Mouse (Mus musculus) kidney, embryonic 16.5 days (tissue): ENCODE measurements at regions not wholly inside any gene's neighbourhood (a gene's known extent, or its start where the extent isn't known, plus 50 kb on each side); places are given as distances from the start of the nearest gene placed in this dataset.

ENCODE experiments used
- ATAC-seq: fragments of 200-750 bp; cut with Nextera tagmentation; 2 replicates; pipeline ENCODE4 v1.8.0; 2017; ENCODE audit warnings: moderate TSS enrichment; ENCODE audit not compliant: low FRiP score, low TSS enrichment
- H3K27ac ChIP-seq: fragments of 300-500 bp; sonication (generic); 2 replicates; pipeline ENCODE4 v1.5.1; 2014; ENCODE audit warnings: low read length
- H3K27me3 ChIP-seq: fragments of 300-500 bp; sonication (generic); 2 replicates; pipeline ENCODE4 v1.6.1; 2014; ENCODE audit warnings: low read length, control low read depth, mixed read lengths; ENCODE audit not compliant: insufficient read depth
- H3K36me3 ChIP-seq: fragments of 300-500 bp; sonication (generic); 2 replicates; pipeline ENCODE4 v1.6.1; 2014; ENCODE audit warnings: low read length, control low read depth, mixed read lengths; ENCODE audit not compliant: insufficient read depth
- H3K4me1 ChIP-seq: fragments of 300-500 bp; sonication (generic); 2 replicates; pipeline ENCODE4 v1.6.1; 2014; ENCODE audit warnings: low read length, control low read depth, mixed read lengths; ENCODE audit not compliant: insufficient read depth
- H3K4me2 ChIP-seq: fragments of 300-500 bp; sonication (generic); replicated peaks from 2 replicates; pipeline ENCODE4 v1.6.1; 2014; ENCODE audit warnings: low read depth, low read length
- H3K4me3 ChIP-seq: fragments of 300-500 bp; sonication (generic); 2 replicates; pipeline ENCODE4 v1.5.1; 2014; ENCODE audit warnings: mild to moderate bottlenecking, low read length
- H3K9ac ChIP-seq: fragments of 300-500 bp; sonication (generic); replicated peaks from 2 replicates; pipeline ENCODE4 v1.6.1; 2014; ENCODE audit warnings: low read length
- H3K9me3 ChIP-seq: fragments of 300-500 bp; sonication (generic); 2 replicates; pipeline ENCODE4 v1.6.1; 2016; ENCODE audit warnings: low read length, control low read depth
- WGBS: fragments of 180-500 bp; shearing (Covaris S2); extraction: QIAGEN DNeasy Blood & Tissue Kit; methylation state at CpG from one replicate; pipeline ENCODE4 v1.1.7; 2014; 5-methylcytosine and 5-hydroxymethylcytosine counted together

DNA sequence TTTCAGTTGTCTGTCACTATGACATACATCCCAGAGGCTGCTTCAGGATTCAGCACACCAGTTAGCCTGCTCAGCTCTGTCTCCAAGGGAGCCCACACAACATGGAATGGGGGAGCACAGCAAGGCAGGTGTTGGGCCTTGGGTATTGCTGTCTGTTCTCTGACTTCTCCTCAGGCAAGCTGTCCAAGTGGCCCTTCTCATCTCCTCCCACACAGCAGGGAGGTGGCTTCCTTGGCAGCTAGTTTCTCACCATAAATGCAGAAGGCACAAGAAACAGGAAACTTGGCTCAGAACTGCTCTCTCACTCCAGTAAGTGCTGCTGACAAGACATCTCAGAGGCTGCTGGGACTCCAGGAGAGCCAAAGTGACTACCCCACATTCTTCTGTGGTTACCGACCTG is 64.6 kb downstream of the Htr5a start:
- H3K36me3 ChIP-seq = no peaks in the 10 kb centered on the region
- 63% methylated on average over 1 of the region's 1 CpGs for WGBS
- no peak overlapping the region for H3K4me2 ChIP-seq
- no peak overlapping the region for H3K4me3 ChIP-seq
- no peak overlapping the region for H3K9ac ChIP-seq
- no peak overlapping the region for H3K27ac ChIP-seq
- H3K9me3 ChIP-seq = peaks cover 9% of the 10 kb centered on the region
- no peak for ATAC-seq
- no peaks in the 10 kb centered on the region for H3K27me3 ChIP-seq
- no peaks in the 10 kb centered on the region for H3K4me1 ChIP-seq

GRCm38 (mm10) chr5:27908329-27908960 is 66.5 kb downstream of the Htr5a start:
- 26% methylated on average over 5 of the region's 5 CpGs for WGBS
- Histone ChIP-seq H3K27ac (no peak overlapping the region), H3K9ac (no peak overlapping the region), H3K27me3 (no peaks in the 10 kb centered on the region), H3K9me3 (no peaks in the 10 kb centered on the region), H3K4me2 (no peak overlapping the region), H3K4me3 (no peak overlapping the region), H3K36me3 (no peaks in the 10 kb centered on the region), H3K4me1 (no peaks in the 10 kb centered on the region)
- ATAC-seq = peak; percentile 75; the same call in 1 of the 2 replicates
